ENCODE assay signal across 8 mouse cellular contexts in genomic region chr4:82690267-82690666, GRCm38 (mm10). TPM values are rescaled to one million over a fixed set of nuclear protein-coding genes. Genes with fewer than 3 reads are reported as not detected.
A peak's percentile ranks its signal among the peaks of the same experiment; 100 is the strongest.
DNase-seq lines count a peak whose midpoint lies in the region; ATAC-seq and TF ChIP-seq lines count a peak whose summit lies in the region.

No protein-coding gene starts in this region.

- no peak overlapping the region for H3ac ChIP-seq in myocyte (ENCODE audit: control insufficient read depth, insufficient read length)

- H3K4me1 ChIP-seq in hindbrain, embryonic 15.5 days (replicated peaks), result peaks cover 25% of the 10 kb centered on the region
- H3K4me1 ChIP-seq in liver, postnatal 0 days (ENCODE audit: insufficient read depth), result no peaks in the 10 kb centered on the region

- no peaks in the 10 kb centered on the region for H3K79me2 ChIP-seq in myocyte (ENCODE audit: control insufficient read depth, insufficient read depth)

- ATAC-seq in hindbrain, embryonic 15.5 days (ENCODE audit: low FRiP score, low read depth), result peak; percentile 93
- no peak for ATAC-seq in liver, postnatal 0 days

- H3K9me3 ChIP-seq in hindbrain, embryonic 15.5 days, result no peaks in the 10 kb centered on the region
- H3K9me3 ChIP-seq in liver, postnatal 0 days (ENCODE audit: low read length), result no peaks in the 10 kb centered on the region

- H3K9ac ChIP-seq in hindbrain, embryonic 15.5 days, result no peak overlapping the region
- H3K9ac ChIP-seq in liver, postnatal 0 days (replicated peaks), result no peak overlapping the region

- no peaks in the 10 kb centered on the region for H3K27me3 ChIP-seq in hindbrain, embryonic 15.5 days
- H3K27me3 ChIP-seq in myocyte (ENCODE audit: control insufficient read depth, insufficient read depth, insufficient read length), result no peaks in the 10 kb centered on the region
- H3K27me3 ChIP-seq in liver, postnatal 0 days (ENCODE audit: insufficient read depth, low read length), result no peaks in the 10 kb centered on the region

- H3K4me3 ChIP-seq in gastrocnemius, adult 2 months, result no peak overlapping the region
- no peak overlapping the region for H3K4me3 ChIP-seq in hindbrain, embryonic 15.5 days
- no peak overlapping the region for H3K4me3 ChIP-seq in myocyte
- H3K4me3 ChIP-seq in liver, postnatal 0 days (ENCODE audit: low read depth, low read length), result no peak overlapping the region

- peak overlapping the region; percentile 63 for H3K27ac ChIP-seq in gastrocnemius, adult 2 months
- peak overlapping the region; percentile 63 for H3K27ac ChIP-seq in hindbrain, embryonic 15.5 days (replicated peaks)
- H3K27ac ChIP-seq in liver, postnatal 0 days (ENCODE audit: low read depth), result no peak overlapping the region

- intact Hi-C loops in gastrocnemius, adult 2 months (cut with DNase I), result no loop called here

- TF ChIP-seq EP300 in liver, postnatal 0 days (IDR thresholded peaks at IDR 0.05; ENCODE audit: low read depth), result no peak

- 13% methylated on average over 7 of the region's 7 CpGs for WGBS in hindbrain, embryonic 15.5 days
- 74% methylated on average over 7 of the region's 7 CpGs for WGBS in liver, postnatal 0 days (ENCODE audit: insufficient replicate concordance)

- peak; percentile 11 to 31 for DNase-seq in kidney, postnatal 4 days
- DNase-seq in kidney, adult 11 months, result no peak
- peak; percentile 81 to 83 for DNase-seq in cerebellum, adult 18-20 months
- peak; percentile 84 for DNase-seq in gastrocnemius, adult 2 months
- DNase-seq in urinary bladder, postnatal 4 days (ENCODE audit: low spot score in 2 of 2), result no peak
- no peak for DNase-seq in liver, postnatal 0 days

- no peak for TF ChIP-seq CTCF in gastrocnemius, adult 2 months (IDR thresholded peaks at IDR 0.05)
- TF ChIP-seq CTCF in liver, postnatal 0 days (IDR thresholded peaks at IDR 0.05; ENCODE audit: low read depth), result no peak

- no peaks in the 10 kb centered on the region for H3K36me3 ChIP-seq in hindbrain, embryonic 15.5 days
- no peaks in the 10 kb centered on the region for H3K36me3 ChIP-seq in myocyte (ENCODE audit: control insufficient read depth, insufficient read depth)
- H3K36me3 ChIP-seq in liver, postnatal 0 days (replicated peaks; ENCODE audit: insufficient read depth, low read length), result no peaks in the 10 kb centered on the region

- H3K4me2 ChIP-seq in hindbrain, embryonic 15.5 days, result no peak overlapping the region
- peak overlapping the region; percentile 55 for H3K4me2 ChIP-seq in myocyte (ENCODE audit: low read depth)
- H3K4me2 ChIP-seq in liver, postnatal 0 days (ENCODE audit: low read depth, low read length), result no peak overlapping the region

- no peak for TF ChIP-seq POLR2A in myocyte (IDR thresholded peaks at IDR 0.05; ENCODE audit: insufficient read length, low read depth)

TF ChIP-seq in myocyte, 11 proteins besides CTCF, POLR2A, EP300 and RAD21:
- TF ChIP-seq MYOG (IDR thresholded peaks at IDR 0.05; ENCODE audit: control insufficient read depth in 1 of 3, insufficient read depth in 1 of 3, insufficient read length in 2 of 3, low read depth in 2 of 3) (peak; percentile 68 to 92 (median 83)), SRF (IDR thresholded peaks at IDR 0.05; ENCODE audit: control insufficient read depth, insufficient read length, low read depth) (no peak), TCF3 (IDR thresholded peaks at IDR 0.05; ENCODE audit: insufficient read length, low read depth) (peak; percentile 73), TCF12 (IDR thresholded peaks at IDR 0.05; ENCODE audit: insufficient read depth, poor library complexity, severe bottlenecking) (peak; percentile 83), MYOD1 (IDR thresholded peaks at IDR 0.05; ENCODE audit: control insufficient read depth in 1 of 3, insufficient read length in 2 of 3, low read depth in 2 of 3) (peak; percentile 97 to 100 (median 98)), CEBPB (IDR thresholded peaks at IDR 0.05; ENCODE audit: insufficient read depth, poor library complexity, severe bottlenecking) (no peak)

RNA-seq across cellular contexts. Expression of gene Nfib, which starts 15.3 kb away (rescaled TPM):
- 10 to 100 TPM; 67.9 to 93.6 TPM for total RNA-seq in gastrocnemius, adult 2 months (2021)
- 70.0 and 72.5 TPM in 2 replicates for polyA plus RNA-seq in hindbrain, embryonic 15.5 days (2015; fragmentation: Nextera tagmentation; extraction: Ambion mirVana)
- polyA plus RNA-seq in myocyte (2012; fragmentation: generic; extraction: Trizol), result 7.7 TPM
- polyA plus RNA-seq in liver, postnatal 0 days (2015; fragmentation: Nextera tagmentation; extraction: Ambion mirVana), result 7.7 and 8.3 TPM in 2 replicates

Comparison
In these comparisons a context has a peak if more than half of its experiments do, and no peak if none do; other contexts are left out.
1. DNase-seq: peak in kidney, postnatal 4 days (2 of 2), cerebellum, adult 18-20 months (2 of 2) and gastrocnemius, adult 2 months (single experiment); none in kidney, adult 11 months (single experiment), urinary bladder, postnatal 4 days (0 of 2) and liver, postnatal 0 days (single experiment).